Comparison of ENCODE assay signal across 14 mouse cellular contexts in the genomic region with DNA sequence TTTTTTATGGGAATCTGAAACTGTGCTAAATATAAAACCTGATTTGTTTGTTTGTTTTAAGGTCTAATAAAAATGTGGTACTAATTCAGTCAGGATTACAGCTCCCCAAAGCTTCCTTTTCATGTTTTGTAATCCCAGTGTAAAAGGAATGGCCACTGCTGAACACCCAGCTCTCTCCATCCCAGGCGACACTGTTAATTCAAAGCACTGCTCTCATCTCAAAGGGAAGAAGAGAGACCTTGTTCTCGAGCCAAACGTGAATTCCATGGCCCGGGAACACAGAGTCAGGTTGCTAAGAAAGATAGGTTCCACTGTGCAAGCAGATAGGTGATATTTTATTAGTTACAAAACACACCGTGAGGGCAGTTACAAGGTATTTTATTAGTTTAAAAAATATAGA.
DNase-seq lines count a peak whose midpoint lies in the region; ATAC-seq and TF ChIP-seq lines count a peak whose summit lies in the region.
"Had no signal": no experiment of that assay in that cellular context is flagged by ENCODE, and none has a peak within 500 bp of the region (broad histone marks: within the 10 kb centered on the region; RNA-seq: fewer than 3 reads in every experiment).

No protein-coding gene starts in this region.

- peak overlapping the region; percentile 84 for H3K27ac ChIP-seq in gastrocnemius, adult 2 months
- H3K27ac ChIP-seq in intestine, embryonic 14.5 days (ENCODE audit: low read depth) = peak overlapping the region; percentile 43; the same call in 1 of the 2 replicates
- no peak overlapping the region for H3K27ac ChIP-seq in intestine, embryonic 15.5 days
- H3K27ac ChIP-seq in midbrain, embryonic 13.5 days = no peak overlapping the region
- no peak overlapping the region for H3K27ac ChIP-seq in midbrain, embryonic 10.5 days (replicated peaks)
- H3K27ac ChIP-seq in neural tube, embryonic 15.5 days (replicated peaks) = no peak overlapping the region

- no peak overlapping the region for H3K9ac ChIP-seq in intestine, embryonic 14.5 days (ENCODE audit: low read length)
- no peak overlapping the region for H3K9ac ChIP-seq in intestine, embryonic 15.5 days
- no peak overlapping the region for H3K9ac ChIP-seq in midbrain, embryonic 13.5 days (replicated peaks)
- H3K9ac ChIP-seq in neural tube, embryonic 15.5 days (replicated peaks) = no peak overlapping the region
- H3K9ac ChIP-seq: limb, embryonic 12.5 days; neural tube, embryonic 13.5 days had no signal

- ATAC-seq in intestine, embryonic 14.5 days (replicated peaks; ENCODE audit: low FRiP score, low TSS enrichment, low read depth) = no peak
- ATAC-seq in intestine, embryonic 15.5 days = no peak
- ATAC-seq in midbrain, embryonic 13.5 days = peak; percentile 45; the same call in 1 of the 2 replicates
- ATAC-seq in neural tube, embryonic 15.5 days (ENCODE audit: low FRiP score) = peak; percentile 37; the same call in 1 of the 2 replicates
- ATAC-seq: activated CD4-positive, CD25-positive, alpha-beta regulatory T cell, adult 4 months; CD4-positive, CD25-positive, alpha-beta regulatory T cell, adult 4 months had no signal

- no peaks in the 10 kb centered on the region for H3K27me3 ChIP-seq in intestine, embryonic 14.5 days (replicated peaks; ENCODE audit: control insufficient read depth, insufficient read depth, low read length)
- no peaks in the 10 kb centered on the region for H3K27me3 ChIP-seq in intestine, embryonic 15.5 days (replicated peaks)
- no peaks in the 10 kb centered on the region for H3K27me3 ChIP-seq in midbrain, embryonic 13.5 days
- peaks cover 10% of the 10 kb centered on the region for H3K27me3 ChIP-seq in midbrain, embryonic 10.5 days (ENCODE audit: low read depth, poor library complexity, severe bottlenecking)
- H3K27me3 ChIP-seq in neural tube, embryonic 15.5 days (replicated peaks) = no peaks in the 10 kb centered on the region
- H3K27me3 ChIP-seq: limb, embryonic 12.5 days; neural tube, embryonic 13.5 days had no signal

- TF ChIP-seq CTCF in gastrocnemius, adult 2 months (IDR thresholded peaks at IDR 0.05) = no peak

- peaks cover 3% of the 10 kb centered on the region; the same call in 1 of the 2 replicates for H3K9me3 ChIP-seq in intestine, embryonic 14.5 days (ENCODE audit: control insufficient read depth, low read length)
- no peaks in the 10 kb centered on the region for H3K9me3 ChIP-seq in intestine, embryonic 15.5 days
- peaks cover 7% of the 10 kb centered on the region; the same call in 1 of the 2 replicates for H3K9me3 ChIP-seq in midbrain, embryonic 13.5 days
- 0 out of 2 replicates have a peak, but pooled peaks cover 5% of the 10 kb centered on the region for H3K9me3 ChIP-seq in midbrain, embryonic 10.5 days (replicated peaks)
- no peaks in the 10 kb centered on the region for H3K9me3 ChIP-seq in neural tube, embryonic 15.5 days (replicated peaks)
- H3K9me3 ChIP-seq: neural tube, embryonic 13.5 days had no signal

- no peak overlapping the region for H3K4me3 ChIP-seq in gastrocnemius, adult 2 months
- H3K4me3 ChIP-seq in intestine, embryonic 14.5 days (ENCODE audit: low read depth, low read length) = no peak overlapping the region
- H3K4me3 ChIP-seq in intestine, embryonic 15.5 days (replicated peaks) = no peak overlapping the region
- no peak overlapping the region for H3K4me3 ChIP-seq in midbrain, embryonic 13.5 days (replicated peaks)
- no peak overlapping the region for H3K4me3 ChIP-seq in midbrain, embryonic 10.5 days
- H3K4me3 ChIP-seq in neural tube, embryonic 15.5 days (replicated peaks) = no peak overlapping the region
- H3K4me3 ChIP-seq: forebrain, embryonic 10.5 days; limb, embryonic 12.5 days; neural tube, embryonic 13.5 days had no signal

- DNase-seq in gastrocnemius, adult 2 months = no peak
- no peak for DNase-seq in gastrocnemius, postnatal 36 days
- DNase-seq in intestine, embryonic 14.5 days (ENCODE audit: low spot score) = no peak
- DNase-seq in midbrain, embryonic 10.5 days (ENCODE audit: low spot score) = no peak
- DNase-seq: cerebellum, postnatal 36 days; thymus, postnatal 25 days had no signal

- intact Hi-C loops in gastrocnemius, adult 2 months (cut with DNase I) = no loop called here
- intact Hi-C loops in gastrocnemius, postnatal 36 days (cut with DNase I) = no loop called here

- WGBS in intestine, embryonic 14.5 days = 45% methylated on average over 5 of the region's 5 CpGs
- 53% methylated on average over 5 of the region's 5 CpGs for WGBS in intestine, embryonic 15.5 days
- 38% methylated on average over 5 of the region's 5 CpGs for WGBS in midbrain, embryonic 13.5 days
- 48% methylated on average over 5 of the region's 5 CpGs for WGBS in midbrain, embryonic 10.5 days
- WGBS in neural tube, embryonic 15.5 days = 36% methylated on average over 5 of the region's 5 CpGs

- no peak overlapping the region for H3K4me2 ChIP-seq in intestine, embryonic 14.5 days (ENCODE audit: low read length)
- H3K4me2 ChIP-seq in intestine, embryonic 15.5 days (replicated peaks) = no peak overlapping the region
- no peak overlapping the region for H3K4me2 ChIP-seq in midbrain, embryonic 13.5 days (replicated peaks)
- no peak overlapping the region for H3K4me2 ChIP-seq in neural tube, embryonic 15.5 days
- H3K4me2 ChIP-seq: limb, embryonic 12.5 days; neural tube, embryonic 13.5 days had no signal

- H3K4me1 ChIP-seq in intestine, embryonic 14.5 days (replicated peaks; ENCODE audit: control insufficient read depth, insufficient read depth, low read length) = peaks cover 16% of the 10 kb centered on the region
- H3K4me1 ChIP-seq in intestine, embryonic 15.5 days (replicated peaks) = peaks cover 8% of the 10 kb centered on the region; the same call in 1 of the 2 replicates
- peaks cover 6% of the 10 kb centered on the region for H3K4me1 ChIP-seq in midbrain, embryonic 13.5 days (replicated peaks)
- H3K4me1 ChIP-seq in midbrain, embryonic 10.5 days = peaks cover 17% of the 10 kb centered on the region
- H3K4me1 ChIP-seq in neural tube, embryonic 15.5 days = peaks cover 8% of the 10 kb centered on the region; the same call in 1 of the 2 replicates

- no peaks in the 10 kb centered on the region for H3K36me3 ChIP-seq in intestine, embryonic 14.5 days (ENCODE audit: control insufficient read depth, insufficient read depth, low read length)
- H3K36me3 ChIP-seq in intestine, embryonic 15.5 days = no peaks in the 10 kb centered on the region
- H3K36me3 ChIP-seq in midbrain, embryonic 13.5 days = no peaks in the 10 kb centered on the region
- H3K36me3 ChIP-seq in midbrain, embryonic 10.5 days = no peaks in the 10 kb centered on the region
- no peaks in the 10 kb centered on the region for H3K36me3 ChIP-seq in neural tube, embryonic 15.5 days
- H3K36me3 ChIP-seq: forebrain, embryonic 10.5 days; limb, embryonic 12.5 days; neural tube, embryonic 13.5 days had no signal

Comparison
In these comparisons a context has a peak if more than half of its experiments do, and no peak if none do; other contexts are left out.
1. H3K27ac ChIP-seq: peak in gastrocnemius, adult 2 months (single experiment) and intestine, embryonic 14.5 days (single experiment); none in intestine, embryonic 15.5 days (single experiment), midbrain, embryonic 13.5 days (single experiment), midbrain, embryonic 10.5 days (single experiment) and neural tube, embryonic 15.5 days (single experiment).
2. ATAC-seq: peak in midbrain, embryonic 13.5 days (single experiment) and neural tube, embryonic 15.5 days (single experiment); none in intestine, embryonic 14.5 days (single experiment) and intestine, embryonic 15.5 days (single experiment).